Mouse (Mus musculus) CH12.LX (cell line): ENCODE data around the gene Tmem132d. TPM values are rescaled to one million over a fixed set of nuclear protein-coding genes. Genes with fewer than 3 reads are reported as not detected.
A peak's percentile ranks its signal among the peaks of the same experiment; 100 is the strongest.

Source experiments
- DNase-seq: peaks from one replicate; pipeline ENCODE4 v3.0.0-alpha.2; 2013; ENCODE audit errors: extremely low read depth
- H3K27ac ChIP-seq: 2 replicates; pipeline ENCODE4 v1.5.1; 2012; ENCODE audit warnings: low read depth, mild to moderate bottlenecking, control low read depth, moderate library complexity; ENCODE audit not compliant: insufficient read depth
- H3K27me3 ChIP-seq: replicated peaks from 2 replicates; pipeline ENCODE3; 2012; ENCODE audit warnings: inconsistent platforms
- H3K36me3 ChIP-seq, 2 experiments: replicated peaks in 1 of 2; 2 replicates each; pipeline versions ENCODE3 to v1.6.1; 2012; ENCODE audit warnings: inconsistent platforms in 1 of 2, low read length in 1 of 2, mild to moderate bottlenecking in 1 of 2, mixed read lengths in 1 of 2, moderate library complexity in 1 of 2; ENCODE audit not compliant: control insufficient read depth in 1 of 2, insufficient read depth in 1 of 2
- H3K4me1 ChIP-seq, 2 experiments: 2 replicates each; pipeline ENCODE4 v1.6.1; 2012; ENCODE audit warnings: inconsistent platforms in 1 of 2, moderate library complexity in 1 of 2; ENCODE audit not compliant: insufficient read depth in 2 of 2, control insufficient read depth in 1 of 2
- H3K4me2 ChIP-seq: 2 replicates; pipeline ENCODE4 v1.6.1; 2012; ENCODE audit warnings: low read depth, mild to moderate bottlenecking, control low read depth; ENCODE audit not compliant: poor library complexity, insufficient read depth, severe bottlenecking
- H3K4me3 ChIP-seq, 3 experiments: fragments of 150-350 bp in 1 of 3; sonication (generic) in 1 of 3; replicated peaks in 1 of 3; 2 replicates each; pipeline versions ENCODE3 to v1.5.1; 2011 to 2012; ENCODE audit warnings: low read depth in 2 of 3, low read length in 2 of 3, mild to moderate bottlenecking in 2 of 3, moderate library complexity in 2 of 3, control low read depth in 1 of 3, improper control_type of control experiment in 1 of 3, inconsistent platforms in 1 of 3, mixed read lengths in 1 of 3; ENCODE audit not compliant: poor library complexity in 1 of 3
- H3K79me2 ChIP-seq: replicated peaks from 2 replicates; pipeline ENCODE4 v1.6.1; 2012; ENCODE audit warnings: mild to moderate bottlenecking, moderate library complexity; ENCODE audit not compliant: control insufficient read depth, poor library complexity, insufficient read depth, severe bottlenecking; ENCODE audit errors: extremely low read depth
- H3K9ac ChIP-seq: 2 replicates; pipeline ENCODE4 v1.6.1; 2012; ENCODE audit warnings: low read depth, mild to moderate bottlenecking, control low read depth, moderate library complexity; ENCODE audit not compliant: insufficient read depth
- H3K9me3 ChIP-seq: replicated peaks from 2 replicates; pipeline ENCODE3; 2012; ENCODE audit warnings: low read length, inconsistent platforms, mixed read lengths
- BHLHE40 ChIP-seq: IDR thresholded peaks from 2 replicates; pipeline ENCODE4 v1.6.1; 2011; ENCODE audit warnings: mild to moderate bottlenecking, low read depth, low read length, improper control_type of control experiment
- EP300 ChIP-seq: IDR thresholded peaks from 2 replicates; pipeline ENCODE4 v1.6.1; 2011; ENCODE audit warnings: low read length, improper control_type of control experiment
- ETS1 ChIP-seq: conservative IDR thresholded peaks from 2 replicates; pipeline ENCODE4 v1.6.1; 2012; ENCODE audit warnings: low read depth, mild to moderate bottlenecking, inconsistent platforms, low read length, improper control_type of control experiment, moderate library complexity
- GABPA ChIP-seq: IDR thresholded peaks from 2 replicates; pipeline ENCODE4 v1.6.1; 2012; ENCODE audit warnings: low read depth, low read length, improper control_type of control experiment, inconsistent platforms; ENCODE audit not compliant: insufficient replicate concordance
- JUN ChIP-seq: IDR thresholded peaks from 2 replicates; pipeline ENCODE4 v1.6.1; 2011; ENCODE audit warnings: low read depth, mild to moderate bottlenecking, low read length, improper control_type of control experiment, moderate library complexity; ENCODE audit not compliant: insufficient read depth
- JUND ChIP-seq: conservative IDR thresholded peaks from 2 replicates; pipeline ENCODE4 v1.6.1; 2011; ENCODE audit warnings: low read depth, low read length, improper control_type of control experiment
- KAT2A ChIP-seq: IDR thresholded peaks from 2 replicates; pipeline ENCODE4 v1.6.1; 2012; ENCODE audit warnings: low read length, improper control_type of control experiment, inconsistent platforms; ENCODE audit not compliant: insufficient replicate concordance
- MAX ChIP-seq: IDR thresholded peaks from 2 replicates; pipeline ENCODE4 v1.6.1; 2011; ENCODE audit warnings: low read length, improper control_type of control experiment
- MXI1 ChIP-seq: IDR thresholded peaks from 2 replicates; pipeline ENCODE4 v1.6.1; 2011; ENCODE audit warnings: mild to moderate bottlenecking, low read depth, low read length, improper control_type of control experiment
- MYC ChIP-seq: IDR thresholded peaks from 2 replicates; pipeline ENCODE4 v1.6.1; 2011; ENCODE audit warnings: low read depth, mild to moderate bottlenecking, improper control_type of control experiment, low read length
- NRF1 ChIP-seq: IDR thresholded peaks from 2 replicates; pipeline ENCODE4 v1.6.1; 2014; ENCODE audit warnings: low read depth, mild to moderate bottlenecking, inconsistent platforms, low read length, improper control_type of control experiment, moderate library complexity
- POLR2A ChIP-seq: IDR thresholded peaks from 2 replicates; pipeline ENCODE4 v1.6.1; 2011; ENCODE audit warnings: low read depth, mild to moderate bottlenecking, improper control_type of control experiment, low read length
- POLR2AphosphoS2 ChIP-seq: IDR thresholded peaks from 2 replicates; pipeline ENCODE4 v1.6.1; 2011; ENCODE audit warnings: low read depth, low read length, improper control_type of control experiment
- SMC3 ChIP-seq: IDR thresholded peaks from 2 replicates; pipeline ENCODE4 v1.6.1; 2011; ENCODE audit warnings: low read depth, low read length, improper control_type of control experiment
- TCF12 ChIP-seq: IDR thresholded peaks from 2 replicates; pipeline ENCODE4 v1.6.1; 2014; ENCODE audit warnings: low read depth, mild to moderate bottlenecking, inconsistent platforms, low read length, improper control_type of control experiment
- UBTF ChIP-seq: IDR thresholded peaks from 2 replicates; pipeline ENCODE4 v1.6.1; 2012; ENCODE audit warnings: low read depth, mild to moderate bottlenecking, inconsistent platforms, low read length, improper control_type of control experiment, moderate library complexity
- USF1 ChIP-seq: IDR thresholded peaks from 2 replicates; pipeline ENCODE4 v1.6.1; 2014; ENCODE audit warnings: low read depth, mild to moderate bottlenecking, inconsistent platforms, low read length, improper control_type of control experiment
- ZKSCAN1 ChIP-seq: IDR thresholded peaks from 2 replicates; pipeline ENCODE4 v1.6.1; 2012; ENCODE audit warnings: low read depth, inconsistent platforms, low read length, improper control_type of control experiment, borderline replicate concordance
- ZMIZ1 ChIP-seq: IDR thresholded peaks from 2 replicates; pipeline ENCODE4 v1.6.1; 2012; ENCODE audit warnings: low read depth, mild to moderate bottlenecking, inconsistent platforms, low read length, improper control_type of control experiment
- ZNF384 ChIP-seq: IDR thresholded peaks from 2 replicates; pipeline ENCODE4 v1.6.1; 2012; ENCODE audit warnings: low read depth, low read length, improper control_type of control experiment, inconsistent platforms
- dilution Hi-C: fragments of 300-500 bp; cut with MboI; formaldehyde crosslinking; loops from 2 replicates; pipeline ENCODE4 v1.14.3; 2020; ENCODE audit warnings: low sequenced_read_pairs; ENCODE audit not compliant: extremely low pct_unique_long_range_greater_than_20kb, extremely low pct_ligation_motif_present
- in situ Hi-C: fragments of 300-500 bp; cut with MboI; formaldehyde crosslinking; loops from 3 replicates; pipeline ENCODE4 v1.14.3; 2019; ENCODE audit warnings: low sequenced_read_pairs, low pct_ligation_motif_present, low pct_unique_long_range_greater_than_20kb, mixed read lengths
- polyA plus RNA-seq: library from polyadenylated mRNA; unstranded; fragments of >175 nt; gene quantifications from 2 replicates; pipeline ENCODE4 v1.2.1, GENCODE M21; 2012; ENCODE audit warnings: low read depth; ENCODE audit not compliant: insufficient read length
- total RNA-seq, 2 experiments: library from RNA; depleted of rRNA; stranded (reverse); fragments of 300-350 nt in 1 of 2; fragments of >200 nt in 1 of 2; gene quantifications; 2 replicates each; pipeline ENCODE4 v1.2.3; 2012 to 2014

The Tmem132d gene
- total and polyA plus RNA-seq, 3 experiments = not detected

GRCm38 (mm10) chr5:128455732-128456131, 22.9 kb upstream of the Tmem132d start:
- Histone ChIP-seq H3K36me3 (no peaks in the 10 kb centered on the region), H3K9me3 (peaks cover 85% of the 10 kb centered on the region), H3K4me1 (no peaks in the 10 kb centered on the region), H3K27me3 (no peaks in the 10 kb centered on the region), H3K79me2 (no peaks in the 10 kb centered on the region)
- DNase-seq = no peak
- in situ Hi-C loops = no loop called here
- no peak for TF ChIP-seq GABPA
- TF ChIP-seq NRF1 = no peak
- no peak for TF ChIP-seq POLR2AphosphoS2
- TF ChIP-seq EP300 = no peak
- no peak for TF ChIP-seq JUND
- TF ChIP-seq BHLHE40 = no peak
- TF ChIP-seq TCF12 = no peak
- TF ChIP-seq USF1 = no peak
- no peak for TF ChIP-seq MXI1
- no peak for TF ChIP-seq ETS1
- no peak for TF ChIP-seq MYC
- no peak for TF ChIP-seq ZMIZ1
- no peak for TF ChIP-seq ZNF384
- no peak for TF ChIP-seq POLR2A
- no peak for TF ChIP-seq JUN
- TF ChIP-seq KAT2A = no peak
- TF ChIP-seq UBTF = no peak
- TF ChIP-seq SMC3 = no peak
- TF ChIP-seq, all 38 proteins: peak for 0
- no peak overlapping the region for H3K27ac ChIP-seq
- peak overlapping the region in 1 of 3 experiments; percentile 8 for H3K4me3 ChIP-seq
- dilution Hi-C loops = no loop called here
- no peak overlapping the region for H3K9ac ChIP-seq
- no peak overlapping the region for H3K4me2 ChIP-seq

DNA sequence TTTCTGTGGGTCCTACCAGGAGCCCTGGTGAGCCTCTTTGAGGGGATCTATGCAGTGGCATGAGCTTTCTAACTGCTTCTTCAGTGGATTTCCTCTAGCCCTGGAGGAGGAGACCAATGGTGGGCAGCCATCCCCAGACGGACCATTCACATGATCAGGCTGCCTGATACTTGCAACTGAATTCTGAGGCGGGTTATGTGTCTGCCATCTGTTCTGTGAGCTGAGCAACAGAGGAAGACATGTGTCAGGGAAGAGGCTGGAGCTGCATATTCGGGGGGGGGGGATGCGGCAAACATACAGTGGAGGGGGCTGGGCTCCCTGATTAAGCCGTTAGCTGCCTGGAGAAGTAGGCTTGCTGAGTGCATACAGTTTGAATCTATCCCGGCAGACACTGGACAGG, 19.3 kb upstream of the Tmem132d start:
- peaks cover 85% of the 10 kb centered on the region for H3K9me3 ChIP-seq
- in situ Hi-C loops (no loop called here), dilution Hi-C loops (no loop called here)
- no peak for TF ChIP-seq MXI1
- TF ChIP-seq MYC = no peak
- no peak for TF ChIP-seq MAX
- no peak for TF ChIP-seq UBTF
- no peak for TF ChIP-seq ZKSCAN1
- H3K27me3 ChIP-seq = no peaks in the 10 kb centered on the region
- DNase-seq = no peak
- H3K9ac ChIP-seq = no peak overlapping the region
- H3K4me1 ChIP-seq = no peaks in the 10 kb centered on the region
- H3K79me2 ChIP-seq = no peaks in the 10 kb centered on the region
- H3K36me3 ChIP-seq = no peaks in the 10 kb centered on the region
- no peak overlapping the region for H3K4me3 ChIP-seq
- no peak overlapping the region for H3K4me2 ChIP-seq
- no peak overlapping the region for H3K27ac ChIP-seq
